Mouse (Mus musculus): ENCODE results near the gene Antxr1.
A peak's percentile ranks its signal among the peaks of the same experiment; 100 is the strongest.

GRCm38 (mm10) chr6:87281771-87282170 is 53.9 kb downstream of the Antxr1 start:
- TF ChIP-seq CTCF (IDR thresholded peaks at IDR 0.05; ENCODE audit: low read depth) (peak; percentile 36; the same call in 1 of the 2 replicates), EP300 (IDR thresholded peaks at IDR 0.05; ENCODE audit: low read depth) (no peak)

All from liver, embryonic 14.5 days (tissue).